ENCODE assay signal across 15 mouse cellular contexts in the genomic region with DNA sequence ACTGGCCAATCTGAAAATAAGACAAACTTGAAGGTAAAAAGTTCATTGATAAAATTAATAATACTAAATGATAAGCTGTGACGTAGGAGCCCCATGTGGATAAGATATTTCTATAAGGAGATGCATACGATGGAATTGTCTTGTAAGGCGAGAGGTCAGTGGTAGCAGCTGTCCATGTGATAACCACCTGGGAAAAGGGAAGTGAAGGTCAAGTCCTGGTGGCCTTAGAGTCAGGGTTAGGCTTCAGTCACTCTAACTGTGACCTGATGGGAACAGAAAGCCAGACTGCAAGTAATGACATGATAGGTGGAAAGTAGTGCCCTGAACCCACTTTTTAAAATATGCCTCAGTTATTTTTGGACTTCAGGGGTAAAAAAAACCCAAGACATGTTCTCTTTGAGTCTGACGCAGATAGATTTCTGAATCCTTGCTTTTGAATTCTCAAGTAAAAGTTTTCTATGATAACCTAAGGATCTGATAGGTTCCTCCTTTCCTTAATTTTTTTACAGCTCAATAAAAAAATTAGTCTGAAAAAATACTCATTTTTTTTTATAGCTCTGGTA.
"Had no signal": no experiment of that assay in that cellular context is flagged by ENCODE, and none has a peak within 500 bp of the region (broad histone marks: within the 10 kb centered on the region; RNA-seq: fewer than 3 reads in every experiment).

No protein-coding gene starts in this region.

- ATAC-seq: midbrain, embryonic 15.5 days had no signal

- H3K4me1 ChIP-seq: kidney, embryonic 15.5 days; limb, embryonic 13.5 days; midbrain, embryonic 15.5 days; neural tube, embryonic 12.5 days had no signal

- H3K27ac ChIP-seq: kidney, embryonic 15.5 days; limb, embryonic 13.5 days; liver, embryonic 14.5 days; midbrain, embryonic 15.5 days; neural tube, embryonic 12.5 days had no signal

- H3K9me3 ChIP-seq: kidney, embryonic 15.5 days; limb, embryonic 13.5 days; megakaryocyte, embryonic 14.5 days; midbrain, embryonic 15.5 days; neural tube, embryonic 12.5 days had no signal

- DNase-seq: kidney, adult 2 months; kidney, postnatal 14 days; left cerebral cortex, postnatal 4 days; lung, embryonic 14.5 days; lung, postnatal 10 days; lung, postnatal 4 days; thymus, adult 2 months; thymus, postnatal 4 days had no signal

- H3K4me2 ChIP-seq: kidney, embryonic 15.5 days; limb, embryonic 13.5 days; lung, embryonic 14.5 days; midbrain, embryonic 11.5 days; midbrain, embryonic 15.5 days; neural tube, embryonic 12.5 days had no signal

- H3K4me3 ChIP-seq: kidney, embryonic 15.5 days; limb, embryonic 13.5 days; megakaryocyte, embryonic 14.5 days; midbrain, embryonic 15.5 days; neural tube, embryonic 12.5 days had no signal

- H3K9ac ChIP-seq: kidney, embryonic 15.5 days; limb, embryonic 13.5 days; liver, embryonic 14.5 days; lung, embryonic 14.5 days; midbrain, embryonic 15.5 days; neural tube, embryonic 12.5 days had no signal

- H3K36me3 ChIP-seq: midbrain, embryonic 15.5 days; neural tube, embryonic 12.5 days had no signal

- H3K27me3 ChIP-seq: kidney, embryonic 15.5 days; limb, embryonic 13.5 days; megakaryocyte, embryonic 14.5 days; midbrain, embryonic 15.5 days; neural tube, embryonic 12.5 days had no signal
